Mouse (Mus musculus) ES-E14 (cell line): ENCODE results near the gene Mecr. TPM values are rescaled to one million over a fixed set of nuclear protein-coding genes. Genes with fewer than 3 reads are reported as not detected.

Experiments
- DNase-seq: peaks from one replicate; pipeline ENCODE4 v3.0.0-alpha.2; 2013; ENCODE audit warnings: low read depth, low spot score
- H3K27ac ChIP-seq: 2 replicates; pipeline ENCODE4 v1.5.1; 2012; ENCODE audit warnings: low read depth, mild to moderate bottlenecking, low read length, moderate library complexity, mixed read lengths; ENCODE audit not compliant: poor library complexity, insufficient read depth, severe bottlenecking
- H3K36me3 ChIP-seq: 2 replicates; pipeline ENCODE4 v1.6.1; 2012; ENCODE audit warnings: mild to moderate bottlenecking, low read length, moderate library complexity, mixed read lengths; ENCODE audit not compliant: control insufficient read depth, poor library complexity, insufficient read depth, severe bottlenecking
- H3K4me1 ChIP-seq, 2 experiments: fragments of 150-350 bp in 1 of 2; sonication (generic) in 1 of 2; 2 replicates each; pipeline ENCODE4 v1.6.1; 2012; ENCODE audit warnings: low read length in 2 of 2, mild to moderate bottlenecking in 1 of 2, mixed read lengths in 1 of 2; ENCODE audit not compliant: control insufficient read depth in 2 of 2, insufficient read depth in 2 of 2, poor library complexity in 1 of 2
- H3K4me3 ChIP-seq, 2 experiments: fragments of 150-350 bp in 1 of 2; sonication (generic) in 1 of 2; 2 replicates each; pipeline ENCODE4 v1.5.1; 2012; ENCODE audit warnings: low read length in 2 of 2, low read depth in 1 of 2, mild to moderate bottlenecking in 1 of 2, mixed read lengths in 1 of 2; ENCODE audit not compliant: insufficient read depth in 1 of 2, poor library complexity in 1 of 2, severe bottlenecking in 1 of 2
- H3K9ac ChIP-seq: 2 replicates; pipeline ENCODE4 v1.6.1; 2012; ENCODE audit warnings: low read depth, mild to moderate bottlenecking, low read length, mixed read lengths; ENCODE audit not compliant: poor library complexity, insufficient read depth, severe bottlenecking
- H3K9me3 ChIP-seq: fragments of 150-350 bp; sonication (generic); 2 replicates; pipeline ENCODE4 v1.6.1; 2012; ENCODE audit warnings: low read depth, mild to moderate bottlenecking, low read length; ENCODE audit not compliant: control insufficient read depth, insufficient read depth
- CHD2 ChIP-seq: IDR thresholded peaks from 2 replicates; pipeline ENCODE4 v1.6.1; 2014; ENCODE audit warnings: mild to moderate bottlenecking, low read depth, low read length, inconsistent platforms
- HCFC1 ChIP-seq: IDR thresholded peaks from 2 replicates; pipeline ENCODE4 v1.6.1; 2012; ENCODE audit warnings: low read length, inconsistent platforms, borderline replicate concordance; ENCODE audit not compliant: insufficient read depth
- MAFK ChIP-seq: IDR thresholded peaks from 2 replicates; pipeline ENCODE4 v1.6.1; 2014; ENCODE audit warnings: mild to moderate bottlenecking, low read depth, low read length, inconsistent platforms; ENCODE audit not compliant: insufficient read depth
- ZC3H11A ChIP-seq: IDR thresholded peaks from 2 replicates; pipeline ENCODE4 v1.6.1; 2012; ENCODE audit warnings: low read depth, mild to moderate bottlenecking, inconsistent platforms, low read length, borderline replicate concordance
- ZNF384 ChIP-seq: IDR thresholded peaks from 2 replicates; pipeline ENCODE4 v1.6.1; 2012; ENCODE audit warnings: low read depth, low read length, inconsistent platforms
- in situ Hi-C, 2 experiments: fragments of 600-800 bp; cut with MboI; formaldehyde crosslinking; loops; one replicate each; pipeline ENCODE4 v1.15.1; 2025; ENCODE audit warnings: low sequenced_read_pairs in 2 of 2, inconsistent platforms in 1 of 2; ENCODE audit not compliant: unreplicated experiment in 2 of 2
- total RNA-seq: library from RNA; depleted of rRNA; stranded (reverse); fragments of 300-350 nt; gene quantifications from 2 replicates; pipeline ENCODE4 v1.2.3, GENCODE M21; 2012; rRNA removed

Mecr gene
- total RNA-seq, 1 experiment = 31.2 TPM

DNA sequence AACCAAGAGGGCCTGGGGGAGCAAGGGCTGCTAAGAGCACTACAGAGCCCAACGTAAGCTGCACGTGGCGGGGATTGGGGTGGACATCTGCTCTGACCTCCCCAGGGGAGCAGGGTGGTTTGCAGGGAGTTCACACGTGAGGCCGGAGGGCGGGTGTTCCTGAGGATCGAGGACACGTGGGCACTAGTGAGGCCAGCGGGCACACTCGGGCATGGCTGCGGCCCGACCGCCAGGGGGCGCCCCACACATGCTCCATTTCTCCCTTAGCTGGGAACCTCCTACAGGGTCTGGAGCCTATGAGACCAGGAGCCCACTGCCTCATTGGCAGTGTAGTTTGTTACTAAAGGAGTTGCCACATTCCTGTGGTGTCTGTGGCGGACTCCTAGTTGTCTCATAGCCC lies 73.2 kb downstream of the Mecr start:
- Histone ChIP-seq H3K36me3 (no peaks in the 10 kb centered on the region), H3K9me3 (no peaks in the 10 kb centered on the region), H3K4me3 (no peak overlapping the region; a peak in 1 of 4 replicates), H3K27ac (no peak overlapping the region), H3K4me1 (peaks cover 5 to 24% of the 10 kb centered on the region in 2 experiments; a peak in 3 of 4 replicates), H3K9ac (no peak overlapping the region)
- in situ Hi-C loops = no loop called here
- no peak for DNase-seq
- no peak for TF ChIP-seq HCFC1
- peak; percentile 43; the same call in 1 of the 2 replicates for TF ChIP-seq ZC3H11A
- no peak for TF ChIP-seq MAFK
- no peak for TF ChIP-seq ZNF384

DNA sequence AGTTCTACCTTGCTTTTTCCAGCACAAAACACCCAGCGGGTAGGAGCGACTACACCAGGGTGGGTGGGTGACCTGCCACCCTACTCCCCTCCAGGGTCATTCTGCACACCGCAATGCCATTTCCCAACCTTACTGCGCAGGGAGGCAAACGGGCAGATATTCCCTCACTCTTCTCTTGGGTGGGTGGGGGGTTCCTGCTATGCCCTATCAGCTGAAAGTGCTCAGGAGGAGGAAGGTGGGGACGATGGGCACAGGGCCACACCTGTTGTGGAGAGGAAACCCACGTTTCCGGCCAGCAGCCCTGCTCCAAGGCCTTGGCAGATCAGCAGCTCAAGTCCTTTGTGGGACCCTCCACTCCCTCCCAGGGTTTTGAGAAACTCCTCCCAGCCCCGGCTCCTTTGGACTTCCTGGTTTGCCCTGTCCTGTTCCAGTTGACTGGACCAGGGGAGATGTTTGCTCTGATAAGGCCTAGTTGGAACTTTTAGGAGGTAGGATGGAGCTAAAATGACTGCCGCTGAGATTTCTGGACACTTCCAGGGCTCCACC lies 73.8 kb downstream of the Mecr start:
- H3K9me3 ChIP-seq = no peaks in the 10 kb centered on the region
- H3K9ac ChIP-seq = no peak overlapping the region
- no peak overlapping the region for H3K4me3 ChIP-seq
- in situ Hi-C loops = no loop called here
- no peak for DNase-seq
- H3K4me1 ChIP-seq = peaks cover 4 to 22% of the 10 kb centered on the region in 2 experiments; a peak in 3 of 4 replicates
- TF ChIP-seq MAFK = no peak
- no peak for TF ChIP-seq CHD2
- TF ChIP-seq ZNF384 = no peak
- TF ChIP-seq ZC3H11A = no peak
- no peak for TF ChIP-seq HCFC1
- H3K36me3 ChIP-seq = no peaks in the 10 kb centered on the region
- no peak overlapping the region for H3K27ac ChIP-seq

Other genes with a start within 250 kb of the Mecr start
- 11.2 and 16.7 TPM in 2 replicates for gene Ptpru, start 5.2 kb upstream of the Mecr start, total RNA-seq
- gene Srsf4, start 30.1 kb downstream of the Mecr start, total RNA-seq = 45.3 and 45.6 TPM in 2 replicates
- gene Tmem200b, start 78.3 kb downstream of the Mecr start, total RNA-seq = 1.8 and 2.1 TPM in 2 replicates
- 0.11 TPM in 1 of 2 replicates, not detected in the other for gene Gm10300, start 231.2 kb downstream of the Mecr start, total RNA-seq
- gene Epb41, start 231.9 kb downstream of the Mecr start, total RNA-seq = 16.3 and 19.5 TPM in 2 replicates